17 mouse cellular contexts compared by ENCODE assay signal in the genomic region with DNA sequence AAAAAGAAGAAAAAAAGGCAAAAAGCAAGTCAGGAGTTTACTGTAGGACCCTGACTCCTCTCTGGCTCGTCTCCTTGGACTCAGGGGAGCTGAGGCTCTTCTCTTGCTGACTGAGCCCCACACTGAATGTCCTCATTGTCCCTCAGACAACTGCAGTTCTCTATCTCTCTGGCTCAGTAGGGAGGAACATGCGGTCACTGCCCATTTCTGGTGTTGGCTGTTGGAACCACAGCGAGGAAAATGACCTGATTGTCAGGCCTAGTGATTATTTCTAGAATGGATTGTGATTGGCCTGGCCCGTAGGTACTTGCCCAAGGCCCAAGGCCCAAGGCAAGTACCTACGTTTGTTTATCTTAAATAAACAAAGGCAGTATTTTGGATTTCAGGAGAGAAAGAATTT.
"Had no signal": no experiment of that assay in that cellular context is flagged by ENCODE, and none has a peak within 500 bp of the region (broad histone marks: within the 10 kb centered on the region; RNA-seq: fewer than 3 reads in every experiment).

No protein-coding gene starts in this region.

- H3K9ac ChIP-seq: limb, embryonic 12.5 days; limb, embryonic 15.5 days; liver, embryonic 14.5 days; liver, postnatal 0 days; lung, embryonic 14.5 days; midbrain, embryonic 13.5 days had no signal

- H3K27ac ChIP-seq: limb, embryonic 12.5 days; limb, embryonic 15.5 days; liver, embryonic 14.5 days; macrophage; midbrain, embryonic 13.5 days had no signal

- H3K4me3 ChIP-seq: limb, embryonic 12.5 days; limb, embryonic 15.5 days; midbrain, embryonic 13.5 days had no signal

- H3K4me1 ChIP-seq: limb, embryonic 12.5 days; limb, embryonic 15.5 days; midbrain, embryonic 13.5 days had no signal

- H3K27me3 ChIP-seq: limb, embryonic 12.5 days; limb, embryonic 15.5 days; midbrain, embryonic 13.5 days had no signal

- DNase-seq: kidney, adult 18-20 months; kidney, adult 9 months; kidney, postnatal 14 days; kidney, postnatal 4 days; left cerebral cortex, postnatal 4 days; liver, postnatal 0 days; lung, embryonic 14.5 days; thymus, adult 2 months; thymus, postnatal 25 days had no signal

- H3K9me3 ChIP-seq: limb, embryonic 12.5 days; limb, embryonic 15.5 days; midbrain, embryonic 13.5 days had no signal

- ATAC-seq: liver, postnatal 0 days; lung, postnatal 0 days; midbrain, embryonic 13.5 days; midbrain, embryonic 16.5 days had no signal

- H3K4me2 ChIP-seq: limb, embryonic 12.5 days; limb, embryonic 15.5 days; liver, embryonic 11.5 days; lung, embryonic 14.5 days; midbrain, embryonic 13.5 days had no signal
